Mouse (Mus musculus) urinary bladder, adult 18-20 months (tissue): ENCODE data around the gene Celsr3.

Experiments
- DNase-seq, 2 experiments: peaks; one replicate each; pipeline ENCODE4 v3.0.0; 2022; ENCODE audit warnings: low spot score in 2 of 2, mixed read lengths in 2 of 2

Celsr3 gene

GRCm38 (mm10) chr9:108854241-108854696, 28.1 kb downstream of the Celsr3 start:
- peak; percentile 77 to 79 for DNase-seq

DNA sequence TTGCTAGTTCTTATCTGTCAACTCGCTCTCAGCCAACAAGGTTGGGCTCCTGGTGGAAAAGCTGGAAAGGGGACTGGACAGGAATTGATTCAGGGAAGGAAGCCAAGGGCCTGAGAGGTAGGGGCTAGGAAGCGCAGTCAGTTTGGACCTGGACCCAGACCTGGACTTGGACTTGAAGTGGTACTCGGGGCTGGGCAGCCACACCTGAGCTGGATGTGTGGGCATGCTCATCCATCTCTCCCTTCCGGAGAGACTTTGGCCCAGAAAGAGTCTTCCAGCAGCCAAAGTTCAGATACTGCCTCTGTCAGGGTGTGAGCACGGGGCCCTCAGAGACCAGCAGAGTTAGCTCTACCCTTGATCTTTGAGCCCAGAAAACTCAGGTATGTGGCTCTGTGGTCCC, 29.2 kb downstream of the Celsr3 start:
- no peak for DNase-seq

DNA sequence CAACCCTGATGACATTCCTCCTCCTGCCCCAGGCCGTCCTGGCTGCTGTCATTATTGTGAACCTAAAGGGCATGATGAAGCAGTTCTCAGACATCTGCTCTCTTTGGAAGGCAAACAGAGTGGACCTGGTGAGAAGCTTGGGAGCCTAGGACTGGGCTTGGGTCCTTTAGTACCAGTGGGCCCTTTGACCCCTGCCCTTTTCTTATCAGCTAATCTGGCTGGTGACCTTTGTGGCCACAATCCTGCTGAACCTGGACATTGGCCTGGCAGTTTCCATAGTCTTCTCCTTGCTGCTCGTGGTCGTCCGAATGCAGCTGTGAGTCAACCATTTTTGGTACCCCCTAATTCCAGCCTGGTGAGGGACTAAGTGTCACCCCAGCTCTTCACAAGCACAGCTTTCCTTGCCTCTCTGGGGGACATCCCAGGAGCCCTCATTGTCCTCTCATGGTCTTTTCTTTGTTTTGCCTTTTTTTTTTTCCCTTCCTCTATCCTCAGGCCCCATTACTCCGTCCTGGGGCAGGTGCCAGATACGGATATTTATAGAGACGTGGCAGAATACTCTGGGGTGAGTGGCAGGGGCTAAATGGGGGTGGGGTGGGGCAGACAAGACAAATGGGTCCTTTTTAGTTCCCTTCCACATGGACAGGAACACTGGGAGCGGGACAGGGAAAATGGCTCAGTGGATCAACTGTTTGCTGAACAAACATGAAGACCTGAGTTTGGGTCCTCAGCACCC, 32.8 kb downstream of the Celsr3 start:
- DNase-seq, result no peak
